Mouse (Mus musculus) cortical plate, adult 2 months (tissue): ENCODE measurements around the gene Kcnh8.

ENCODE experiments used
- CTCF ChIP-seq: fragments of 200-500 bp; IDR thresholded peaks from 2 replicates; pipeline ENCODE4 v1.5.1; 2011; ENCODE audit warnings: mild to moderate bottlenecking, control low read depth, low read length; ENCODE audit not compliant: insufficient read depth; ENCODE audit errors: extremely low read depth
- POLR2A ChIP-seq: fragments of 200-500 bp; IDR thresholded peaks from 2 replicates; pipeline ENCODE4 v1.6.1; 2011; ENCODE audit warnings: mild to moderate bottlenecking, low read length, control low read depth; ENCODE audit not compliant: insufficient read depth; ENCODE audit errors: extremely low read depth

GRCm38 (mm10) chr17:52569584-52570270 is 32.8 kb upstream of the Kcnh8 start:
- TF ChIP-seq CTCF: peak; percentile 67
- no peak for TF ChIP-seq POLR2A
